Mouse (Mus musculus) c-Kit-negative CD71-positive TER-119-positive erythroid progenitor cells, embryonic 14.5 days (primary cell): ENCODE measurements around the gene Pex14.
"Not testable (repeated sequence)": the region's sequence is repeated elsewhere in the genome, so short reads cannot be mapped to it uniquely, and the experiment has no call there.

Source experiments
- DNase-seq: peaks from one replicate; pipeline ENCODE4 v3.0.0-alpha.2; 2013; ENCODE audit warnings: low read depth, low spot score

The Pex14 gene

GRCm38 (mm10) chr4:149103875-149104561, 4.3 kb upstream of the Pex14 start, which contains the start of gene Dffa:
Gene Dffa, plus strand, starts transcription at chr4:149104146.
- peak; percentile 79 for DNase-seq

- DNase-seq: no peak
Measured at GRCm38 (mm10) chr4:149101456-149101855, 1.8 kb upstream of the Pex14 start.

GRCm38 (mm10) chr4:149100449-149100848, 773 bp upstream of the Pex14 start:
- DNase-seq: not testable (repeated sequence)

GRCm38 (mm10) chr4:149098571-149098970, 1.1 kb downstream of the Pex14 start:
- DNase-seq: no peak

GRCm38 (mm10) chr4:149097956-149098355, 1.7 kb downstream of the Pex14 start:
- no peak for DNase-seq

GRCm38 (mm10) chr4:149091364-149091763, 8.3 kb downstream of the Pex14 start:
- no peak for DNase-seq

- no peak for DNase-seq
Measured at GRCm38 (mm10) chr4:149085381-149085780, 14.3 kb downstream of the Pex14 start.

- no peak for DNase-seq
Measured at GRCm38 (mm10) chr4:149081528-149081927, 18.1 kb downstream of the Pex14 start.

- no peak for DNase-seq
Measured at GRCm38 (mm10) chr4:149080111-149080510, 19.6 kb downstream of the Pex14 start.

GRCm38 (mm10) chr4:149079629-149080028, 20.0 kb downstream of the Pex14 start:
- no peak for DNase-seq

- no peak for DNase-seq
Measured at GRCm38 (mm10) chr4:149078261-149078660, 21.4 kb downstream of the Pex14 start.

- DNase-seq: no peak
Measured at GRCm38 (mm10) chr4:149075871-149076575, 23.7 kb downstream of the Pex14 start.

GRCm38 (mm10) chr4:149075073-149075472, 24.6 kb downstream of the Pex14 start:
- no peak for DNase-seq

- no peak for DNase-seq
Measured at GRCm38 (mm10) chr4:149066672-149067551, 32.8 kb downstream of the Pex14 start.

GRCm38 (mm10) chr4:149064061-149064854, 35.4 kb downstream of the Pex14 start:
- DNase-seq: no peak

GRCm38 (mm10) chr4:149062406-149063318, 37.0 kb downstream of the Pex14 start:
- no peak for DNase-seq

GRCm38 (mm10) chr4:149061432-149061718, 38.3 kb downstream of the Pex14 start:
- no peak for DNase-seq

GRCm38 (mm10) chr4:149060621-149061431, 38.9 kb downstream of the Pex14 start:
- DNase-seq: no peak

GRCm38 (mm10) chr4:149059713-149060112, 40.0 kb downstream of the Pex14 start:
- no peak for DNase-seq

GRCm38 (mm10) chr4:149058298-149058697, 41.4 kb downstream of the Pex14 start:
- no peak for DNase-seq
